Mouse (Mus musculus) embryonic facial prominence, embryonic 12.5 days (tissue): Measurements from ENCODE around the gene Tspear. TPM values are rescaled to one million over a fixed set of nuclear protein-coding genes. Genes with fewer than 3 reads are reported as not detected.
A peak's percentile ranks its signal among the peaks of the same experiment; 100 is the strongest.
"Not testable (repeated sequence)": the region's sequence is repeated elsewhere in the genome, so short reads cannot be mapped to it uniquely, and the experiment has no call there.

Experiments
- ATAC-seq: fragments of 200-750 bp; cut with Nextera tagmentation; 2 replicates; pipeline ENCODE4 v1.8.0; 2017; ENCODE audit not compliant: insufficient number of reproducible peaks, insufficient read depth, low FRiP score, low TSS enrichment
- H3K27ac ChIP-seq: fragments of 300-500 bp; sonication (generic); 2 replicates; pipeline ENCODE4 v1.5.1; 2016; ENCODE audit warnings: mild to moderate bottlenecking
- H3K27me3 ChIP-seq: fragments of 300-500 bp; sonication (generic); 2 replicates; pipeline ENCODE4 v1.6.1; 2016; ENCODE audit warnings: mild to moderate bottlenecking, moderate library complexity
- H3K36me3 ChIP-seq: fragments of 300-500 bp; sonication (generic); 2 replicates; pipeline ENCODE4 v1.6.1; 2016; ENCODE audit warnings: mild to moderate bottlenecking
- H3K4me1 ChIP-seq: fragments of 300-500 bp; sonication (generic); 2 replicates; pipeline ENCODE4 v1.6.1; 2016
- H3K4me2 ChIP-seq: fragments of 300-500 bp; sonication (generic); replicated peaks from 2 replicates; pipeline ENCODE4 v1.6.1; 2016; ENCODE audit warnings: mild to moderate bottlenecking, moderate library complexity
- H3K4me3 ChIP-seq: fragments of 300-500 bp; sonication (generic); 2 replicates; pipeline ENCODE4 v1.5.1; 2016; ENCODE audit warnings: mild to moderate bottlenecking
- H3K9ac ChIP-seq: fragments of 300-500 bp; sonication (generic); 2 replicates; pipeline ENCODE4 v1.6.1; 2016; ENCODE audit warnings: mild to moderate bottlenecking, moderate library complexity
- H3K9me3 ChIP-seq: fragments of 300-500 bp; sonication (generic); 2 replicates; pipeline ENCODE4 v1.6.1; 2016; ENCODE audit warnings: mild to moderate bottlenecking, moderate library complexity
- WGBS: fragments of 180-500 bp; shearing (Covaris S2); methylation state at CpG from one replicate; pipeline ENCODE4 v1.1.7; 2016; 5-methylcytosine and 5-hydroxymethylcytosine counted together
- polyA plus RNA-seq: library from polyadenylated mRNA; unstranded; fragments of >200 nt; fragmentation: Nextera tagmentation; extraction: Ambion mirVana; gene quantifications from 2 replicates; pipeline ENCODE4 v1.2.1, GENCODE M21; 2016

Gene Tspear
- polyA plus RNA-seq, 1 experiment from 2014 or later = 0.69 TPM

GRCm38 (mm10) chr10:77670710-77671109 is 15.7 kb upstream of the Tspear start:
- no peaks in the 10 kb centered on the region for H3K36me3 ChIP-seq
- no peak for ATAC-seq
- peaks cover 6% of the 10 kb centered on the region; the same call in 1 of the 2 replicates for H3K27me3 ChIP-seq
- H3K27ac ChIP-seq = no peak overlapping the region
- 73% methylated on average over 4 of the region's 4 CpGs for whole genome bisulfite sequencing
- H3K9ac ChIP-seq = no peak overlapping the region
- H3K4me3 ChIP-seq = no peak overlapping the region
- H3K4me2 ChIP-seq = no peak overlapping the region
- no peaks in the 10 kb centered on the region for H3K9me3 ChIP-seq
- H3K4me1 ChIP-seq = no peaks in the 10 kb centered on the region

- H3K9me3 ChIP-seq = no peaks in the 10 kb centered on the region
- H3K27me3 ChIP-seq = peaks cover 10% of the 10 kb centered on the region
- H3K9ac ChIP-seq = no peak overlapping the region
- WGBS = 85% methylated on average over 4 of the region's 4 CpGs
- no peak overlapping the region for H3K4me3 ChIP-seq
- no peak overlapping the region for H3K27ac ChIP-seq
- H3K4me1 ChIP-seq = no peaks in the 10 kb centered on the region
- H3K36me3 ChIP-seq = no peaks in the 10 kb centered on the region
- no peak overlapping the region for H3K4me2 ChIP-seq
- no peak for ATAC-seq
These were observed 14.8 kb upstream of the Tspear start for GRCm38 (mm10) chr10:77671519-77671918.

- Histone ChIP-seq H3K36me3 (no peaks in the 10 kb centered on the region), H3K27ac (no peak overlapping the region), H3K9ac (no peak overlapping the region), H3K4me3 (no peak overlapping the region), H3K4me1 (peaks cover 14% of the 10 kb centered on the region; the same call in 1 of the 2 replicates), H3K4me2 (no peak overlapping the region), H3K27me3 (peaks cover 32% of the 10 kb centered on the region), H3K9me3 (no peaks in the 10 kb centered on the region)
- WGBS = 53% methylated on average over 13 of the region's 13 CpGs
- no peak for ATAC-seq
These were observed 12.6 kb upstream of the Tspear start for GRCm38 (mm10) chr10:77673765-77674164.

- Histone ChIP-seq H3K4me2 (peak overlapping the region; percentile 76), H3K27me3 (peaks cover 41% of the 10 kb centered on the region), H3K36me3 (no peaks in the 10 kb centered on the region), H3K9me3 (no peaks in the 10 kb centered on the region), H3K9ac (peak overlapping the region; percentile 41; the same call in 1 of the 2 replicates), H3K27ac (0 out of 2 replicates have a peak overlapping the region, but pooled peaks have one; percentile 7), H3K4me1 (peaks cover 14% of the 10 kb centered on the region; the same call in 1 of the 2 replicates), H3K4me3 (peak overlapping the region; percentile 37)
- WGBS = under 1% methylated on average over 35 of the region's 35 CpGs
- no peak for ATAC-seq
These were observed 8.8 kb upstream of the Tspear start for GRCm38 (mm10) chr10:77677562-77677961.

GRCm38 (mm10) chr10:77682994-77683393 is 3.4 kb upstream of the Tspear start:
- H3K9ac ChIP-seq = no peak overlapping the region
- H3K4me2 ChIP-seq = no peak overlapping the region
- H3K27ac ChIP-seq = no peak overlapping the region
- ATAC-seq = no peak
- WGBS = 75% methylated on average over 7 of the region's 7 CpGs
- H3K9me3 ChIP-seq = no peaks in the 10 kb centered on the region
- H3K36me3 ChIP-seq = no peaks in the 10 kb centered on the region
- H3K4me1 ChIP-seq = peaks cover 14% of the 10 kb centered on the region
- no peak overlapping the region for H3K4me3 ChIP-seq
- peaks cover 47% of the 10 kb centered on the region for H3K27me3 ChIP-seq

GRCm38 (mm10) chr10:77684181-77684580 is 2.2 kb upstream of the Tspear start:
- no peak for ATAC-seq
- Histone ChIP-seq H3K27me3 (peaks cover 49% of the 10 kb centered on the region), H3K4me3 (no peak overlapping the region), H3K36me3 (no peaks in the 10 kb centered on the region), H3K4me2 (no peak overlapping the region), H3K27ac (no peak overlapping the region), H3K9me3 (no peaks in the 10 kb centered on the region), H3K4me1 (peaks cover 9% of the 10 kb centered on the region), H3K9ac (no peak overlapping the region)
- WGBS = 20% methylated on average over 8 of the region's 8 CpGs

- Histone ChIP-seq H3K27me3 (peaks cover 53% of the 10 kb centered on the region), H3K4me2 (no peak overlapping the region; the same call in 1 of the 2 replicates), H3K27ac (no peak overlapping the region), H3K4me3 (no peak overlapping the region), H3K36me3 (no peaks in the 10 kb centered on the region), H3K9me3 (no peaks in the 10 kb centered on the region), H3K9ac (no peak overlapping the region), H3K4me1 (peaks cover 9% of the 10 kb centered on the region)
- WGBS = 22% methylated on average over 10 of the region's 10 CpGs
- no peak for ATAC-seq
These were observed 652 bp downstream of the Tspear start for GRCm38 (mm10) chr10:77687021-77687420.

GRCm38 (mm10) chr10:77690356-77690807 is 4.0 kb downstream of the Tspear start, which contains the start of gene Gm19402:
Gene Gm19402 (minus strand): TSS chr10:77690757.
- H3K4me2 ChIP-seq, ATAC-seq, H3K9me3 ChIP-seq, H3K4me3 ChIP-seq, H3K9ac ChIP-seq, H3K4me1 ChIP-seq, H3K27ac ChIP-seq, H3K36me3 ChIP-seq: not testable (repeated sequence)
- peaks cover 48% of the 10 kb centered on the region for H3K27me3 ChIP-seq
- 71% methylated on average over 3 of the region's 3 CpGs for WGBS

- H3K27ac ChIP-seq = no peak within 1 kb of the TSS
- H3K9me3 ChIP-seq = no peaks in the 10 kb centered on the region
- H3K27me3 ChIP-seq = 0 out of 2 replicates have a peak, but pooled peaks cover 3% of the 10 kb centered on the region
- H3K9ac ChIP-seq = no peak within 1 kb of the TSS
- no peak for ATAC-seq
- H3K4me3 ChIP-seq = no peak within 1 kb of the TSS
- no peaks in the 10 kb centered on the region for H3K36me3 ChIP-seq
- no peak within 1 kb of the TSS for H3K4me2 ChIP-seq
- WGBS = 33% methylated on average over 4 of the region's 4 CpGs
- H3K4me1 ChIP-seq = no peaks in the 10 kb centered on the region; the same call in 1 of the 2 replicates
These were observed 10.8 kb downstream of the Tspear start, which contains the start of gene Gm9508 for GRCm38 (mm10) chr10:77697133-77697532. Gene Gm9508 (minus strand): TSS chr10:77697233.

GRCm38 (mm10) chr10:77706326-77706725 is 20.0 kb downstream of the Tspear start, which contains the start of gene Gm10272:
Gene Gm10272 (plus strand): TSS chr10:77706626.
- H3K4me1 ChIP-seq = no peaks in the 10 kb centered on the region
- peaks cover 12% of the 10 kb centered on the region for H3K9me3 ChIP-seq
- 87% methylated on average over 1 of the region's 1 CpGs for WGBS
- no peak within 1 kb of the TSS for H3K9ac ChIP-seq
- no peak within 1 kb of the TSS for H3K4me3 ChIP-seq
- no peaks in the 10 kb centered on the region for H3K36me3 ChIP-seq
- no peaks in the 10 kb centered on the region for H3K27me3 ChIP-seq
- no peak within 1 kb of the TSS for H3K27ac ChIP-seq
- ATAC-seq = no peak
- no peak within 1 kb of the TSS for H3K4me2 ChIP-seq

- no peaks in the 10 kb centered on the region for H3K36me3 ChIP-seq
- no peak overlapping the region for H3K4me2 ChIP-seq
- H3K4me1 ChIP-seq = no peaks in the 10 kb centered on the region
- ATAC-seq = no peak
- H3K27ac ChIP-seq = no peak overlapping the region
- no peaks in the 10 kb centered on the region for H3K27me3 ChIP-seq
- no peak overlapping the region for H3K9ac ChIP-seq
- H3K9me3 ChIP-seq = peaks cover 8% of the 10 kb centered on the region
- WGBS = 79% methylated on average over 3 of the region's 3 CpGs
- H3K4me3 ChIP-seq = no peak overlapping the region
These were observed 23.5 kb downstream of the Tspear start for GRCm38 (mm10) chr10:77709831-77710230.

GRCm38 (mm10) chr10:77711157-77711556 is 24.8 kb downstream of the Tspear start, which contains the start of gene Gm10024:
Gene Gm10024 (plus strand): TSS chr10:77711457.
- H3K9me3 ChIP-seq, H3K4me3 ChIP-seq, H3K27me3 ChIP-seq, H3K27ac ChIP-seq, H3K36me3 ChIP-seq, H3K4me1 ChIP-seq, ATAC-seq, H3K4me2 ChIP-seq, H3K9ac ChIP-seq: not testable (repeated sequence)
